Mouse (Mus musculus) intestine, embryonic 14.5 days (tissue): Measurements from ENCODE around the gene Bod1l. TPM values are rescaled to one million over a fixed set of nuclear protein-coding genes. Genes with fewer than 3 reads are reported as not detected.

ENCODE experiments used
- ATAC-seq: fragments of 200-750 bp; cut with Nextera tagmentation; replicated peaks from 2 replicates; pipeline ENCODE4 v1.8.0; 2017; ENCODE audit warnings: low read depth, moderate number of reproducible peaks, moderate TSS enrichment, moderate library complexity; ENCODE audit not compliant: low FRiP score, low TSS enrichment
- DNase-seq: peaks from one replicate; pipeline ENCODE4 v3.0.0-alpha.2; 2018; ENCODE audit warnings: low spot score
- H3K27ac ChIP-seq: fragments of 300-500 bp; sonication (generic); 2 replicates; pipeline ENCODE4 v1.5.1; 2014; ENCODE audit warnings: low read depth, mild to moderate bottlenecking, control low read depth
- H3K27me3 ChIP-seq: fragments of 300-500 bp; sonication (generic); replicated peaks from 2 replicates; pipeline ENCODE4 v1.6.1; 2014; ENCODE audit warnings: low read length, control low read depth; ENCODE audit not compliant: control insufficient read depth, insufficient read depth
- H3K36me3 ChIP-seq: fragments of 300-500 bp; sonication (generic); 2 replicates; pipeline ENCODE4 v1.6.1; 2014; ENCODE audit warnings: low read length, control low read depth; ENCODE audit not compliant: control insufficient read depth, insufficient read depth
- H3K4me1 ChIP-seq: fragments of 300-500 bp; sonication (generic); replicated peaks from 2 replicates; pipeline ENCODE4 v1.6.1; 2014; ENCODE audit warnings: low read length, control low read depth, mixed read lengths; ENCODE audit not compliant: control insufficient read depth, insufficient read depth
- H3K4me2 ChIP-seq: fragments of 300-500 bp; sonication (generic); 2 replicates; pipeline ENCODE4 v1.6.1; 2014; ENCODE audit warnings: low read length
- H3K4me3 ChIP-seq: fragments of 300-500 bp; sonication (generic); 2 replicates; pipeline ENCODE4 v1.5.1; 2014; ENCODE audit warnings: low read depth, low read length, control low read depth, mixed read lengths
- H3K9ac ChIP-seq: fragments of 300-500 bp; sonication (generic); 2 replicates; pipeline ENCODE4 v1.6.1; 2014; ENCODE audit warnings: mild to moderate bottlenecking, low read length
- H3K9me3 ChIP-seq: fragments of 300-500 bp; sonication (generic); 2 replicates; pipeline ENCODE4 v1.6.1; 2016; ENCODE audit warnings: low read length, control low read depth; ENCODE audit not compliant: control insufficient read depth
- WGBS: fragments of 180-500 bp; shearing (Covaris S2); extraction: QIAGEN DNeasy Blood & Tissue Kit; methylation state at CpG from one replicate; pipeline ENCODE4 v1.1.7; 2014; 5-methylcytosine and 5-hydroxymethylcytosine counted together
- microRNA-seq: library from miRNA; unstranded; fragments of <30 nt; microRNA quantifications from one replicate; pipeline ENCODE4, GENCODE M21; 2016
- polyA plus RNA-seq: library from polyadenylated mRNA; unstranded; fragments of >200 nt; fragmentation: Nextera tagmentation; extraction: Ambion mirVana; gene quantifications from 2 replicates; pipeline ENCODE4 v1.2.1, GENCODE M21; 2014

Bod1l gene
- polyA plus RNA-seq, 1 experiment from 2014 or later = 20.8 TPM

DNA sequence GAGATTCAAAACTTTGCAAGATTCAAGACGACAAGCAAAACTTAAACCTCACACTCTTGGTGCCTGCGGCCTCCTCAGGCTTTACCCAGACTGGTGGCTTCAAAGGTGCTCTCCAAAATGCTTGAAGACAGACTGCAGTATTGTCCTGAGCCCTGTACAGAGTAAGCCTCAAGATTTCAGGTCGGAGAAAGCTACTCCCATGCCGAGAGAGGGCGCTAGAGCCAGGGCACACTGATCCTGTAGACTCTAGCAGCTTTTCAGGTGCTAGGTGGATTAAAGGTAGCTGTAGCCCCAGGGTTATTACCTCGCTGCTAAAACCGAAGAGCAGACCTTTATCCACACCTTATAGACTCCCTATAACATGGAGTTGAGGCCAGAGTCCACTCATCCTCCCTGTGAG, 99.9 kb downstream of the Bod1l start:
- H3K9ac ChIP-seq = no peak overlapping the region
- no peak for DNase-seq
- no peaks in the 10 kb centered on the region for H3K36me3 ChIP-seq
- H3K4me2 ChIP-seq = no peak overlapping the region
- H3K27me3 ChIP-seq = peaks cover 62% of the 10 kb centered on the region
- no peak overlapping the region for H3K27ac ChIP-seq
- no peak overlapping the region for H3K4me3 ChIP-seq
- H3K4me1 ChIP-seq = no peaks in the 10 kb centered on the region
- ATAC-seq = no peak
- H3K9me3 ChIP-seq = no peaks in the 10 kb centered on the region
- WGBS = 11% methylated on average over 7 of the region's 7 CpGs

DNA sequence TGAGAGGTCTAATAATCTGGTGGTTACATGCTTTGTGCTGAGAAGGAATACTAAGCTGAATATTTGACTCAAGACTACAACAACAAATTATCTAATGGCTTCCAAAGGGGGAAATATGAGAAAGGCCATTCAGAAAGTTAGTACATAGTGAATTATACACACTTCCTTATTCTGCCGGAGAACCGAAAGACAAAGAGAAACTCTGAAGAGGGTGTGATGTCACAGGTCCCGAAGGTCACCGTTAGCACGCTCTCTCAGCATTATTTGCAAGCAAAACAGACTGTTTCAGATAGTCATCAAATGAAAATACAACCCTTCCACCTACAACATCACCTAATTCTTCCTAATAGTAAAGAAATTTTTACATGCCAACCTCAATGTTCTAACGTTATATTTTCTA, 105.3 kb downstream of the Bod1l start:
- WGBS = 58% methylated on average over 6 of the region's 6 CpGs
- ATAC-seq (no peak), DNase-seq (no peak)
- Histone ChIP-seq H3K4me3 (no peak overlapping the region), H3K4me1 (no peaks in the 10 kb centered on the region), H3K27ac (no peak overlapping the region), H3K9ac (no peak overlapping the region), H3K27me3 (peaks cover 13% of the 10 kb centered on the region), H3K4me2 (no peak overlapping the region), H3K36me3 (no peaks in the 10 kb centered on the region), H3K9me3 (no peaks in the 10 kb centered on the region)

Small RNAs within 50 kb of the gene (microRNA-seq; reads per million reads assigned to microRNA genes)
- not detected for gene Mir6414

Other genes with a start within 250 kb of the Bod1l start
- gene Rab28, start 136.2 kb downstream of the Bod1l start, polyA plus RNA-seq = 65.9 and 66.5 TPM in 2 replicates
- gene Nkx3-2, start 79.8 kb downstream of the Bod1l start, polyA plus RNA-seq = 2.8 and 3.2 TPM in 2 replicates
- not detected in 2 replicates for gene Gm16223, start 223.6 kb upstream of the Bod1l start, polyA plus RNA-seq